In genomic region chr11:101360651-101361113, GRCm38 (mm10) we compare ENCODE assay signal across 12 mouse cellular contexts. TPM values are rescaled to one million over a fixed set of nuclear protein-coding genes. Genes with fewer than 3 reads are reported as not detected.
DNase-seq lines count a peak whose midpoint lies in the region; ATAC-seq and TF ChIP-seq lines count a peak whose summit lies in the region.
"Had no signal": no experiment of that assay in that cellular context is flagged by ENCODE, and none has a peak within 500 bp of the region (broad histone marks: within the 10 kb centered on the region; RNA-seq: fewer than 3 reads in every experiment).

No protein-coding gene starts in this region.

- no peak overlapping the region for H3K4me3 ChIP-seq in gastrocnemius, adult 2 months
- H3K4me3 ChIP-seq in CH12.LX (replicated peaks in 1 of 3; ENCODE audit: low read depth in 2 of 3, low read length in 2 of 3, poor library complexity in 1 of 3), result no peak overlapping the region
- H3K4me3 ChIP-seq in heart, embryonic 14.5 days (ENCODE audit: control insufficient read depth in 1 of 2, insufficient read depth in 1 of 2, low read depth in 1 of 2, low read length in 2 of 2), result no peak overlapping the region
- no peak overlapping the region for H3K4me3 ChIP-seq in lung, postnatal 0 days (ENCODE audit: low read depth, low read length)
- H3K4me3 ChIP-seq: embryonic facial prominence, embryonic 13.5 days; limb, embryonic 13.5 days had no signal

- H3K36me3 ChIP-seq in CH12.LX (replicated peaks in 1 of 2; ENCODE audit: control insufficient read depth in 1 of 2, insufficient read depth in 1 of 2, low read length in 1 of 2), result no peaks in the 10 kb centered on the region
- H3K36me3 ChIP-seq in heart, embryonic 14.5 days (ENCODE audit: control insufficient read depth, insufficient read depth, low read length), result no peaks in the 10 kb centered on the region
- no peaks in the 10 kb centered on the region for H3K36me3 ChIP-seq in lung, postnatal 0 days (ENCODE audit: insufficient read depth, low read length)
- H3K36me3 ChIP-seq: embryonic facial prominence, embryonic 13.5 days; limb, embryonic 13.5 days had no signal

- no peaks in the 10 kb centered on the region for H3K9me3 ChIP-seq in CH12.LX (replicated peaks; ENCODE audit: low read length)
- no peaks in the 10 kb centered on the region for H3K9me3 ChIP-seq in heart, embryonic 14.5 days (ENCODE audit: control insufficient read depth, low read length)
- H3K9me3 ChIP-seq in lung, postnatal 0 days (ENCODE audit: low read length), result no peaks in the 10 kb centered on the region
- H3K9me3 ChIP-seq: embryonic facial prominence, embryonic 13.5 days; limb, embryonic 13.5 days had no signal

- peak overlapping the region; percentile 59 for H3K27ac ChIP-seq in gastrocnemius, adult 2 months
- H3K27ac ChIP-seq in CH12.LX (ENCODE audit: insufficient read depth, low read depth), result no peak overlapping the region
- peak overlapping the region; percentile 43 to 55 for H3K27ac ChIP-seq in heart, embryonic 14.5 days (replicated peaks in 1 of 2; ENCODE audit: control insufficient read depth in 1 of 2, insufficient read depth in 1 of 2, low read depth in 2 of 2, low read length in 2 of 2)
- peak overlapping the region; percentile 76 for H3K27ac ChIP-seq in lung, postnatal 0 days (ENCODE audit: low read length)
- H3K27ac ChIP-seq: embryonic facial prominence, embryonic 13.5 days; limb, embryonic 13.5 days had no signal

- H3K27me3 ChIP-seq in CH12.LX (replicated peaks), result no peaks in the 10 kb centered on the region
- H3K27me3 ChIP-seq in heart, embryonic 14.5 days (ENCODE audit: control insufficient read depth, insufficient read depth, low read length), result no peaks in the 10 kb centered on the region
- no peaks in the 10 kb centered on the region for H3K27me3 ChIP-seq in lung, postnatal 0 days (replicated peaks; ENCODE audit: insufficient read depth, low read length)
- H3K27me3 ChIP-seq: embryonic facial prominence, embryonic 13.5 days; limb, embryonic 13.5 days had no signal

- no peak overlapping the region; the same call in 1 of the 2 replicates for H3K4me2 ChIP-seq in CH12.LX (ENCODE audit: insufficient read depth, low read depth, poor library complexity, severe bottlenecking)
- no peak overlapping the region for H3K4me2 ChIP-seq in heart, embryonic 14.5 days (ENCODE audit: low read length)
- no peak overlapping the region for H3K4me2 ChIP-seq in lung, postnatal 0 days (replicated peaks; ENCODE audit: low read depth, low read length)
- H3K4me2 ChIP-seq: embryonic facial prominence, embryonic 13.5 days; limb, embryonic 13.5 days had no signal

- dilution Hi-C loops in CH12.LX (cut with MboI; ENCODE audit: extremely low pct_ligation_motif_present, extremely low pct_unique_long_range_greater_than_20kb, low sequenced_read_pairs), result no loop called here

- TF ChIP-seq CTCF in gastrocnemius, adult 2 months (IDR thresholded peaks at IDR 0.05), result no peak
- no peak for TF ChIP-seq CTCF in CH12.LX (conservative IDR thresholded peaks at IDR 0.05 in 1 of 2, IDR thresholded peaks at IDR 0.05 in 1 of 2; ENCODE audit: low read depth in 2 of 2, low read length in 2 of 2)
- TF ChIP-seq CTCF in lung, postnatal 0 days (IDR thresholded peaks at IDR 0.05), result no peak

- 0 out of 2 replicates have a peak, but pooled peaks have one; percentile 17 for ATAC-seq in heart, embryonic 14.5 days (ENCODE audit: insufficient number of reproducible peaks, insufficient read depth, low FRiP score, low read depth)
- peak; percentile 87 for ATAC-seq in lung, postnatal 0 days
- ATAC-seq in erythroid progenitor cell, adult 5-6 weeks (replicated peaks; ENCODE audit: low FRiP score, poor library complexity, severe bottlenecking), result no peak

- no peaks in the 10 kb centered on the region for H3K79me2 ChIP-seq in CH12.LX (replicated peaks; ENCODE audit: control insufficient read depth, extremely low read depth, insufficient read depth, poor library complexity, severe bottlenecking)

- TF ChIP-seq RAD21 in CH12.LX (IDR thresholded peaks at IDR 0.05; ENCODE audit: low read depth, low read length), result no peak

- TF ChIP-seq EP300 in CH12.LX (IDR thresholded peaks at IDR 0.05; ENCODE audit: low read length), result no peak
- TF ChIP-seq EP300 in lung, postnatal 0 days (IDR thresholded peaks at IDR 0.05), result peak; percentile 97

- H3K9ac ChIP-seq in CH12.LX (ENCODE audit: insufficient read depth, low read depth), result no peak overlapping the region
- no peak overlapping the region; the same call in 1 of the 2 replicates for H3K9ac ChIP-seq in heart, embryonic 14.5 days (ENCODE audit: low read length)
- H3K9ac ChIP-seq in lung, postnatal 0 days (replicated peaks; ENCODE audit: low read depth), result no peak overlapping the region
- H3K9ac ChIP-seq: embryonic facial prominence, embryonic 13.5 days; limb, embryonic 13.5 days had no signal

- no peak for TF ChIP-seq POLR2A in CH12.LX (IDR thresholded peaks at IDR 0.05; ENCODE audit: low read depth, low read length)

- peaks cover 4 to 14% of the 10 kb centered on the region in 2 experiments; a peak in 3 of 4 replicates for H3K4me1 ChIP-seq in CH12.LX (ENCODE audit: control insufficient read depth in 1 of 2, insufficient read depth in 2 of 2)
- peaks cover 19 to 23% of the 10 kb centered on the region in 2 experiments for H3K4me1 ChIP-seq in heart, embryonic 14.5 days (ENCODE audit: control insufficient read depth in 2 of 2, insufficient read depth in 2 of 2, low read length in 2 of 2)
- H3K4me1 ChIP-seq in lung, postnatal 0 days (ENCODE audit: insufficient read depth, low read depth, low read length), result no peaks in the 10 kb centered on the region
- H3K4me1 ChIP-seq: embryonic facial prominence, embryonic 13.5 days; limb, embryonic 13.5 days had no signal

- no peak for DNase-seq in gastrocnemius, adult 2 months
- DNase-seq in gastrocnemius, postnatal 4 days (ENCODE audit: low spot score in 2 of 2), result no peak
- no peak for DNase-seq in CH12.LX (ENCODE audit: extremely low read depth)
- peak; percentile 57 for DNase-seq in lung, postnatal 0 days (ENCODE audit: low spot score)
- no peak for DNase-seq in layer of hippocampus, adult 9-11 months
- no peak for DNase-seq in gastrocnemius, postnatal 36 days
- DNase-seq: B cell, adult 2 months had no signal

- intact Hi-C loops in gastrocnemius, adult 2 months (cut with DNase I), result no loop called here
- intact Hi-C loops in gastrocnemius, postnatal 36 days (cut with DNase I), result no loop called here

- WGBS in heart, embryonic 14.5 days, result 36% methylated on average over 3 of the region's 3 CpGs
- 31% methylated on average over 3 of the region's 3 CpGs for WGBS in lung, postnatal 0 days

- in situ Hi-C loops in CH12.LX (cut with MboI; ENCODE audit: low pct_ligation_motif_present, low pct_unique_long_range_greater_than_20kb, low sequenced_read_pairs), result no loop called here

RNA-seq across cellular contexts. Expression of gene G6pc, which starts 6.7 kb away (rescaled TPM):
- total RNA-seq in gastrocnemius, adult 2 months (2021), result not detected
- under 1 TPM in 1 of 2 experiments, not detected in 1; 0.47 TPM for total RNA-seq in gastrocnemius, postnatal 4 days (2021)
- total RNA-seq in CH12.LX (2012; rRNA removed) (0.08 TPM in 1 of 2 replicates, not detected in the other), CH12.LX (2014; rRNA removed) (not detected in 2 replicates)
- polyA plus RNA-seq in CH12.LX (2012; ENCODE audit: insufficient read length, low read depth), result not detected in 2 replicates
- not detected in 2 replicates for polyA plus RNA-seq in heart, embryonic 14.5 days (2014; fragmentation: Nextera tagmentation; extraction: Ambion mirVana)
- polyA plus RNA-seq in lung, postnatal 0 days (2015; fragmentation: Nextera tagmentation; extraction: Ambion mirVana), result 0.07 TPM in 1 of 2 replicates, not detected in the other
- total RNA-seq in erythroid progenitor cell, adult 5-6 weeks (2015; ENCODE audit: low replicate concordance), result not detected in 2 replicates
- not detected in 2 replicates for total RNA-seq in erythroid progenitor cell, adult 5-6 weeks (2017; ENCODE audit: low replicate concordance)
- total RNA-seq in gastrocnemius, postnatal 36 days (2021), result not detected
- polyA plus RNA-seq: embryonic facial prominence, embryonic 13.5 days; limb, embryonic 13.5 days; stomach, embryonic 14.5 days had no signal

RNA-seq across cellular contexts. Expression of gene Aoc3, which starts 30.3 kb away (rescaled TPM):
- total RNA-seq in gastrocnemius, adult 2 months (2021), result 1 to 10 TPM; 4.0 to 6.1 TPM
- total RNA-seq in gastrocnemius, postnatal 4 days (2021), result 10 to 100 TPM; 47.2 to 49.8 TPM
- 0.25 and 0.29 TPM in 2 replicates for total RNA-seq in CH12.LX (2012; rRNA removed)
- total RNA-seq in CH12.LX (2014; rRNA removed), result 0.28 and 0.30 TPM in 2 replicates
- 0.86 and 0.99 TPM in 2 replicates for polyA plus RNA-seq in CH12.LX (2012; ENCODE audit: insufficient read length, low read depth)
- polyA plus RNA-seq in heart, embryonic 14.5 days (2014; fragmentation: Nextera tagmentation; extraction: Ambion mirVana), result 1.4 and 1.9 TPM in 2 replicates
- 1.6 and 1.9 TPM in 2 replicates for polyA plus RNA-seq in lung, postnatal 0 days (2015; fragmentation: Nextera tagmentation; extraction: Ambion mirVana)
- total RNA-seq in erythroid progenitor cell, adult 5-6 weeks (2015; ENCODE audit: low replicate concordance), result 2.5 TPM in 1 of 2 replicates, not detected in the other
- total RNA-seq in erythroid progenitor cell, adult 5-6 weeks (2017; ENCODE audit: low replicate concordance), result 0.51 TPM in 1 of 2 replicates, not detected in the other
- 1 to 10 TPM; 4.7 to 7.1 TPM for total RNA-seq in gastrocnemius, postnatal 36 days (2021)

RNA-seq across cellular contexts. Expression of gene Aoc2, which starts 35.8 kb away (rescaled TPM):
- 1 to 10 TPM in 1 of 2 experiments, under 1 TPM in 1; 0.64 to 1.4 TPM for total RNA-seq in gastrocnemius, adult 2 months (2021)
- total RNA-seq in gastrocnemius, postnatal 4 days (2021), result 1 to 10 TPM; 2.8 to 3.0 TPM
- 5.0 and 5.5 TPM in 2 replicates for total RNA-seq in CH12.LX (2012; rRNA removed)
- 3.6 and 4.3 TPM in 2 replicates for total RNA-seq in CH12.LX (2014; rRNA removed)
- polyA plus RNA-seq in CH12.LX (2012; ENCODE audit: insufficient read length, low read depth), result 10.7 and 12.1 TPM in 2 replicates
- 0.55 and 0.84 TPM in 2 replicates for polyA plus RNA-seq in heart, embryonic 14.5 days (2014; fragmentation: Nextera tagmentation; extraction: Ambion mirVana)
- 0.44 and 0.45 TPM in 2 replicates for polyA plus RNA-seq in lung, postnatal 0 days (2015; fragmentation: Nextera tagmentation; extraction: Ambion mirVana)
- 25.2 and 38.6 TPM in 2 replicates for total RNA-seq in erythroid progenitor cell, adult 5-6 weeks (2015; ENCODE audit: low replicate concordance)
- 12.8 and 18.9 TPM in 2 replicates for total RNA-seq in erythroid progenitor cell, adult 5-6 weeks (2017; ENCODE audit: low replicate concordance)
- total RNA-seq in gastrocnemius, postnatal 36 days (2021), result 1 to 10 TPM in 1 of 2 experiments, under 1 TPM in 1; 0.92 to 1.2 TPM

RNA-seq across cellular contexts. Expression of gene Psme3, which starts 44.7 kb away (rescaled TPM):
- 10 to 100 TPM; 70.0 to 71.6 TPM for total RNA-seq in gastrocnemius, adult 2 months (2021)
- 10 to 100 TPM; 62.6 to 84.7 TPM for total RNA-seq in gastrocnemius, postnatal 4 days (2021)
- total RNA-seq in CH12.LX (2012; rRNA removed), result 86.1 and 108 TPM in 2 replicates
- total RNA-seq in CH12.LX (2014; rRNA removed), result 199 and 208 TPM in 2 replicates
- 496 and 527 TPM in 2 replicates for polyA plus RNA-seq in CH12.LX (2012; ENCODE audit: insufficient read length, low read depth)
- 62.5 and 66.5 TPM in 2 replicates for polyA plus RNA-seq in heart, embryonic 14.5 days (2014; fragmentation: Nextera tagmentation; extraction: Ambion mirVana)
- polyA plus RNA-seq in lung, postnatal 0 days (2015; fragmentation: Nextera tagmentation; extraction: Ambion mirVana), result 44.1 and 47.4 TPM in 2 replicates
- total RNA-seq in erythroid progenitor cell, adult 5-6 weeks (2015; ENCODE audit: low replicate concordance), result 425 and 456 TPM in 2 replicates
- total RNA-seq in erythroid progenitor cell, adult 5-6 weeks (2017; ENCODE audit: low replicate concordance), result 261 and 313 TPM in 2 replicates
- 10 to 100 TPM; 54.1 to 57.8 TPM for total RNA-seq in gastrocnemius, postnatal 36 days (2021)

RNA-seq across cellular contexts. Expression of gene Aarsd1, which starts 56.7 kb away (rescaled TPM):
- total RNA-seq in gastrocnemius, adult 2 months (2021), result 10 to 100 TPM; 17.1 to 24.9 TPM
- total RNA-seq in gastrocnemius, postnatal 4 days (2021), result 10 to 100 TPM; 15.6 to 20.3 TPM
- total RNA-seq in CH12.LX (2012; rRNA removed) (133 and 134 TPM in 2 replicates), CH12.LX (2014; rRNA removed) (78.2 and 81.5 TPM in 2 replicates)
- 84.5 and 99.8 TPM in 2 replicates for polyA plus RNA-seq in CH12.LX (2012; ENCODE audit: insufficient read length, low read depth)
- 42.2 and 45.4 TPM in 2 replicates for polyA plus RNA-seq in heart, embryonic 14.5 days (2014; fragmentation: Nextera tagmentation; extraction: Ambion mirVana)
- 26.5 and 27.0 TPM in 2 replicates for polyA plus RNA-seq in lung, postnatal 0 days (2015; fragmentation: Nextera tagmentation; extraction: Ambion mirVana)
- 2.1 and 20.9 TPM in 2 replicates for total RNA-seq in erythroid progenitor cell, adult 5-6 weeks (2015; ENCODE audit: low replicate concordance)
- total RNA-seq in erythroid progenitor cell, adult 5-6 weeks (2017; ENCODE audit: low replicate concordance), result 13.1 and 27.7 TPM in 2 replicates
- total RNA-seq in gastrocnemius, postnatal 36 days (2021), result 10 to 100 TPM; 10.5 to 19.4 TPM

Comparison
In these comparisons a context has a peak if more than half of its experiments do, and no peak if none do; other contexts are left out.
1. RNA of gene Aoc3, which starts 30.3 kb away (total RNA-seq): 47.2 to 49.8 TPM in gastrocnemius, postnatal 4 days; 4.7 to 7.1 TPM in gastrocnemius, postnatal 36 days, 4.0 to 6.1 TPM in gastrocnemius, adult 2 months, 0.25 to 0.30 TPM in CH12.LX and 0.51 to 2.5 TPM in erythroid progenitor cell, adult 5-6 weeks; every median in the first group is over 4 times any median in the second.